19 mouse cellular contexts compared by ENCODE assay signal in genomic region chrY:90728251-90728904, GRCm38 (mm10). TPM values are rescaled to one million over a fixed set of nuclear protein-coding genes. Genes with fewer than 3 reads are reported as not detected.
DNase-seq lines count a peak whose midpoint lies in the region; ATAC-seq lines count a peak whose summit lies in the region.
"Not testable (repeated sequence)": the region's sequence is repeated elsewhere in the genome, so short reads cannot be mapped to it uniquely, and the experiment has no call there.
"Had no signal": no experiment of that assay in that cellular context is flagged by ENCODE, and none has a peak within 500 bp of the region (broad histone marks: within the 10 kb centered on the region; RNA-seq: fewer than 3 reads in every experiment).

No protein-coding gene starts in this region.

- H3K36me3 ChIP-seq in forebrain, embryonic 14.5 days (ENCODE audit: control insufficient read depth, insufficient read depth, low read length); hindbrain, embryonic 11.5 days (ENCODE audit: control insufficient read depth, insufficient read depth, low read length); limb, embryonic 12.5 days; midbrain, embryonic 16.5 days (ENCODE audit: control insufficient read depth, insufficient read depth, low read length): not testable (repeated sequence)

- peak; percentile 15; the same call in 1 of the 2 replicates for ATAC-seq in forebrain, embryonic 14.5 days
- ATAC-seq in hindbrain, embryonic 11.5 days (ENCODE audit: low FRiP score): peak; percentile 26; the same call in 1 of the 2 replicates
- 0 out of 2 replicates have a peak, but pooled peaks have one; percentile 15 for ATAC-seq in limb, embryonic 12.5 days (ENCODE audit: insufficient number of reproducible peaks, insufficient read depth, low FRiP score, low TSS enrichment, low read depth)
- 0 out of 2 replicates have a peak, but pooled peaks have one; percentile 16 for ATAC-seq in midbrain, embryonic 16.5 days

- H3K27ac ChIP-seq in forebrain, embryonic 14.5 days (ENCODE audit: low read depth, low read length); hindbrain, embryonic 11.5 days (ENCODE audit: low read depth, low read length); limb, embryonic 12.5 days; midbrain, embryonic 16.5 days (ENCODE audit: low read length): not testable (repeated sequence)

- DNase-seq in 416B (ENCODE audit: low read depth) (peak; percentile 26), R1 (ENCODE audit: low read depth, low spot score) (peak; percentile 55)
- DNase-seq in forebrain, embryonic 14.5 days (ENCODE audit: low spot score); hindbrain, embryonic 11.5 days (ENCODE audit: low spot score): not testable (repeated sequence)
- peak; percentile 40 for DNase-seq in right cerebral cortex, adult 18-20 months
- peak; percentile 23 for DNase-seq in thymus, postnatal 4 days

- H3K4me1 ChIP-seq in forebrain, embryonic 14.5 days (ENCODE audit: control insufficient read depth, insufficient read depth, low read length); hindbrain, embryonic 11.5 days (replicated peaks; ENCODE audit: control insufficient read depth, insufficient read depth, low read length); limb, embryonic 12.5 days (replicated peaks); midbrain, embryonic 16.5 days (ENCODE audit: control insufficient read depth, insufficient read depth, low read length): not testable (repeated sequence)

- not testable (repeated sequence) for H3K4me3 ChIP-seq in forebrain, embryonic 14.5 days (ENCODE audit: low read depth, low read length); hindbrain, embryonic 11.5 days (ENCODE audit: low read depth, low read length); limb, embryonic 12.5 days (replicated peaks); midbrain, embryonic 16.5 days (ENCODE audit: low read depth, low read length)

- H3K9me3 ChIP-seq in forebrain, embryonic 14.5 days (replicated peaks; ENCODE audit: control insufficient read depth, low read length); hindbrain, embryonic 11.5 days (ENCODE audit: control insufficient read depth, low read length); limb, embryonic 12.5 days; midbrain, embryonic 16.5 days (replicated peaks; ENCODE audit: control insufficient read depth, low read length, poor library complexity, severe bottlenecking): not testable (repeated sequence)

- not testable (repeated sequence) for H3K27me3 ChIP-seq in forebrain, embryonic 14.5 days (replicated peaks; ENCODE audit: control insufficient read depth, insufficient read depth, low read length); hindbrain, embryonic 11.5 days (ENCODE audit: control insufficient read depth, insufficient read depth, low read length); limb, embryonic 12.5 days; midbrain, embryonic 16.5 days (ENCODE audit: control insufficient read depth, insufficient read depth, low read depth, low read length)

- 71% methylated on average over 13 of the region's 13 CpGs for whole genome bisulfite sequencing in forebrain, embryonic 14.5 days
- 75% methylated on average over 11 of the region's 13 CpGs for WGBS in hindbrain, embryonic 11.5 days
- WGBS in limb, embryonic 12.5 days: 84% methylated on average over 11 of the region's 13 CpGs
- WGBS in midbrain, embryonic 16.5 days: 86% methylated on average over 13 of the region's 13 CpGs

- H3K4me2 ChIP-seq in forebrain, embryonic 14.5 days (ENCODE audit: low read length); hindbrain, embryonic 11.5 days (replicated peaks; ENCODE audit: low read depth, low read length); limb, embryonic 12.5 days; midbrain, embryonic 16.5 days (ENCODE audit: low read length): not testable (repeated sequence)

- H3K9ac ChIP-seq in forebrain, embryonic 14.5 days (ENCODE audit: low read length); hindbrain, embryonic 11.5 days (ENCODE audit: low read depth, low read length); limb, embryonic 12.5 days (replicated peaks); midbrain, embryonic 16.5 days (ENCODE audit: low read depth, low read length): not testable (repeated sequence)

RNA-seq across cellular contexts. Expression of gene Gm21860, which starts 26.2 kb away (rescaled TPM):
- not detected in 2 replicates for polyA plus RNA-seq in forebrain, embryonic 14.5 days (2014; fragmentation: Nextera tagmentation; extraction: Ambion mirVana)
- not detected in 2 replicates for polyA plus RNA-seq in hindbrain, embryonic 11.5 days (2014; fragmentation: Nextera tagmentation; extraction: Ambion mirVana)
- polyA plus RNA-seq in limb, embryonic 12.5 days (2016; fragmentation: Nextera tagmentation; extraction: Ambion mirVana): not detected in 2 replicates
- not detected in 2 replicates for polyA plus RNA-seq in midbrain, embryonic 16.5 days (2015; fragmentation: Nextera tagmentation; extraction: Ambion mirVana)
- polyA plus RNA-seq: cerebellum, adult 2 months; forebrain, embryonic 16.5 days; G1E; heart, embryonic 14.5 days; hindbrain, embryonic 15.5 days; kidney, adult 2 months; large intestine, adult 2 months; limb, embryonic 10.5 days; lung, adult 2 months; small intestine, adult 2 months; testis, adult 2 months had no signal

RNA-seq across cellular contexts. Expression of gene Gm47283, which starts 56.2 kb away (rescaled TPM):
- not detected in 2 replicates for polyA plus RNA-seq in forebrain, embryonic 14.5 days (2014; fragmentation: Nextera tagmentation; extraction: Ambion mirVana)
- polyA plus RNA-seq in hindbrain, embryonic 11.5 days (2014; fragmentation: Nextera tagmentation; extraction: Ambion mirVana): not detected in 2 replicates
- polyA plus RNA-seq in limb, embryonic 12.5 days (2016; fragmentation: Nextera tagmentation; extraction: Ambion mirVana): not detected in 2 replicates
- not detected in 2 replicates for polyA plus RNA-seq in midbrain, embryonic 16.5 days (2015; fragmentation: Nextera tagmentation; extraction: Ambion mirVana)
- polyA plus RNA-seq: cerebellum, adult 2 months; forebrain, embryonic 16.5 days; G1E; heart, embryonic 14.5 days; hindbrain, embryonic 15.5 days; kidney, adult 2 months; large intestine, adult 2 months; limb, embryonic 10.5 days; lung, adult 2 months; small intestine, adult 2 months; testis, adult 2 months had no signal
